Mouse (Mus musculus) liver, adult 2 months (tissue): Measurements from ENCODE around the gene Adamts10. TPM values are rescaled to one million over a fixed set of nuclear protein-coding genes. Genes with fewer than 3 reads are reported as not detected.

Source experiments
- DNase-seq: peaks from one replicate; pipeline ENCODE4 v3.0.0-alpha.2; 2011; ENCODE audit warnings: low read depth, low spot score; ENCODE audit errors: extremely low read depth
- H3K27ac ChIP-seq: fragments of 200-500 bp; replicated peaks from 2 replicates; pipeline ENCODE4 v1.5.1; 2012; ENCODE audit warnings: low read depth, mild to moderate bottlenecking, control low read depth, inconsistent platforms, low read length; ENCODE audit not compliant: insufficient read depth
- H3K27me3 ChIP-seq: fragments of 200-500 bp; 2 replicates; pipeline ENCODE4 v1.6.1; 2012; ENCODE audit warnings: mild to moderate bottlenecking, moderate library complexity, low read length, inconsistent platforms; ENCODE audit not compliant: control insufficient read depth, insufficient read depth
- H3K36me3 ChIP-seq: fragments of 200-500 bp; 2 replicates; pipeline ENCODE4 v1.6.1; 2012; ENCODE audit warnings: low read length, inconsistent platforms; ENCODE audit not compliant: control insufficient read depth, insufficient read depth
- H3K4me1 ChIP-seq: fragments of 200-500 bp; 2 replicates; pipeline ENCODE4 v1.6.1; 2011; ENCODE audit warnings: low read length; ENCODE audit not compliant: control insufficient read depth, insufficient read depth
- H3K4me3 ChIP-seq: fragments of 200-500 bp; 2 replicates; pipeline ENCODE4 v1.5.1; 2011; ENCODE audit warnings: low read depth, mild to moderate bottlenecking, control low read depth, low read length, moderate library complexity; ENCODE audit not compliant: insufficient read depth
- H3K79me2 ChIP-seq: fragments of 200-500 bp; 2 replicates; pipeline ENCODE4 v1.6.1; 2012; ENCODE audit warnings: inconsistent platforms, mild to moderate bottlenecking, low read length, moderate library complexity; ENCODE audit not compliant: control insufficient read depth, insufficient read depth
- H3K9ac ChIP-seq: fragments of 200-500 bp; 2 replicates; pipeline ENCODE4 v1.6.1; 2012; ENCODE audit warnings: low read depth, mild to moderate bottlenecking, control low read depth, inconsistent platforms, low read length
- CTCF ChIP-seq: fragments of 200-500 bp; IDR thresholded peaks from 2 replicates; pipeline ENCODE4 v1.5.1; 2011; ENCODE audit warnings: low read depth, low read length, control low read depth
- POLR2A ChIP-seq: fragments of 200-500 bp; IDR thresholded peaks from 2 replicates; pipeline ENCODE4 v1.6.1; 2011; ENCODE audit warnings: low read length, control low read depth; ENCODE audit not compliant: insufficient read depth; ENCODE audit errors: extremely low read depth
- WGBS: fragments of 180-500 bp; shearing (Covaris S2); methylation state at CpG from one replicate; pipeline ENCODE4 v1.1.7; 2018; 5-methylcytosine and 5-hydroxymethylcytosine counted together
- polyA plus RNA-seq: library from polyadenylated mRNA; depleted of rRNA; stranded (reverse); fragments of >200 nt; gene quantifications from 2 replicates; pipeline ENCODE4 v1.2.3, GENCODE M21; 2012; rRNA removed
- total RNA-seq: library from RNA; depleted of rRNA; stranded (reverse); fragments of >200 nt; gene quantifications from 2 replicates; pipeline ENCODE4 v1.2.3, GENCODE M21; 2014; rRNA removed

Adamts10 gene
- total RNA-seq, result 6.5 and 7.0 TPM in 2 replicates
- polyA plus RNA-seq, result 6.6 and 8.6 TPM in 2 replicates

GRCm38 (mm10) chr17:33523918-33524755 is at the start of gene Adamts10:
Gene Adamts10 (plus strand): TSS chr17:33524204.
- 1% methylated on average over 43 of the region's 44 CpGs for WGBS
- Histone ChIP-seq H3K79me2 (no peaks in the 10 kb centered on the region), H3K27ac (peak within 1 kb of the TSS; percentile 13; the same call in 1 of the 2 replicates), H3K4me1 (no peaks in the 10 kb centered on the region; the same call in 1 of the 2 replicates), H3K9ac (peak within 1 kb of the TSS; percentile 76), H3K36me3 (no peaks in the 10 kb centered on the region), H3K27me3 (no peaks in the 10 kb centered on the region), H3K4me3 (peak within 1 kb of the TSS; percentile 72)
- 0 out of 2 replicates have a peak, but pooled peaks have one; percentile 13 for TF ChIP-seq POLR2A
- no peak; the same call in 1 of the 2 replicates for TF ChIP-seq CTCF
- no peak for DNase-seq

DNA sequence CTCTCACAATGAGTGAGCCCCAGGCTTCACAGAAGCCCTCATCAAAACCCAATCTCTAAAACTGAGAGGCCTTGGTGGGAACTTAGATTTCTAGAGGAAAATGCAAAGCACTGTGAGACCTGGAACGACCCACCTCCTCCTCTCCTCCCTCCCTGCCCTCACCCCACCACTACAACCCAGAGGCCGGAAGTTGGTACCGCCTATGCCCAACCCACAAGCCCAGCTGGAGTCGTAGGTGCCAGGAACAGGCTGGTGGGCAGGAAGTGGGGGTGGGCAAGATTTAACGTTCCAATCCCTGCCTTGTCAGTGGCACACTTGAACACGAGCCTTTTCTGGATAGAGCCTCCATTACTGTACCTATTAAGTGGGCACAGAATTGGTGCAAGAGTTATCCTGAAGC is 40.0 kb upstream of the Adamts10 start:
- DNase-seq, result no peak
- TF ChIP-seq POLR2A, result no peak
- Histone ChIP-seq H3K9ac (no peak overlapping the region), H3K79me2 (no peaks in the 10 kb centered on the region), H3K27me3 (no peaks in the 10 kb centered on the region), H3K4me1 (no peaks in the 10 kb centered on the region), H3K4me3 (no peak overlapping the region), H3K36me3 (no peaks in the 10 kb centered on the region), H3K27ac (no peak overlapping the region)
- WGBS, result 35% methylated on average over 6 of the region's 6 CpGs

GRCm38 (mm10) chr17:33487211-33487610 is 36.8 kb upstream of the Adamts10 start:
- Histone ChIP-seq H3K4me3 (no peak overlapping the region), H3K27ac (no peak overlapping the region), H3K36me3 (no peaks in the 10 kb centered on the region), H3K27me3 (no peaks in the 10 kb centered on the region), H3K4me1 (no peaks in the 10 kb centered on the region), H3K79me2 (no peaks in the 10 kb centered on the region), H3K9ac (no peak overlapping the region)
- DNase-seq, result no peak
- TF ChIP-seq POLR2A (no peak), CTCF (no peak)
- WGBS, result 73% methylated on average over 2 of the region's 2 CpGs

- no peak for DNase-seq
- WGBS, result no CpG with 5 or more reads among the region's 1 CpGs
- Histone ChIP-seq H3K36me3 (no peaks in the 10 kb centered on the region), H3K4me1 (no peaks in the 10 kb centered on the region), H3K27me3 (no peaks in the 10 kb centered on the region), H3K27ac (no peak overlapping the region), H3K4me3 (no peak overlapping the region), H3K79me2 (no peaks in the 10 kb centered on the region), H3K9ac (no peak overlapping the region)
- no peak for TF ChIP-seq CTCF
- TF ChIP-seq POLR2A, result no peak
Measured at GRCm38 (mm10) chr17:33487652-33488051, 36.4 kb upstream of the Adamts10 start.

GRCm38 (mm10) chr17:33491371-33491770 is 32.6 kb upstream of the Adamts10 start:
- Histone ChIP-seq H3K36me3 (no peaks in the 10 kb centered on the region), H3K27ac (no peak overlapping the region), H3K4me3 (no peak overlapping the region), H3K9ac (no peak overlapping the region), H3K27me3 (no peaks in the 10 kb centered on the region), H3K79me2 (no peaks in the 10 kb centered on the region), H3K4me1 (no peaks in the 10 kb centered on the region)
- WGBS, result 90% methylated on average over 2 of the region's 2 CpGs
- TF ChIP-seq CTCF (no peak), POLR2A (no peak)
- DNase-seq, result no peak

GRCm38 (mm10) chr17:33493065-33493464 is 30.9 kb upstream of the Adamts10 start:
- WGBS, result 80% methylated on average over 6 of the region's 6 CpGs
- no peak for TF ChIP-seq POLR2A
- peak; percentile 64; the same call in 1 of the 2 replicates for TF ChIP-seq CTCF

More at GRCm38 (mm10) chr17:33493065-33493464, 30.9 kb upstream of the Adamts10 start:
- Histone ChIP-seq H3K36me3 (no peaks in the 10 kb centered on the region), H3K27me3 (no peaks in the 10 kb centered on the region), H3K4me1 (no peaks in the 10 kb centered on the region), H3K27ac (no peak overlapping the region), H3K79me2 (no peaks in the 10 kb centered on the region), H3K4me3 (no peak overlapping the region), H3K9ac (no peak overlapping the region)
- DNase-seq, result peak; percentile 14
